Mouse (Mus musculus) cerebellum, adult 2 months (tissue): ENCODE measurements at regions not wholly inside any gene's neighbourhood (a gene's known extent, or its start where the extent isn't known, plus 50 kb on each side); places are given as distances from the start of the nearest gene placed in this dataset.

ENCODE experiments used
- CTCF ChIP-seq: fragments of 200-500 bp; IDR thresholded peaks from 2 replicates; pipeline ENCODE4 v1.5.1; 2011; ENCODE audit warnings: low read depth, mild to moderate bottlenecking, control low read depth, low read length, moderate library complexity, borderline replicate concordance; ENCODE audit not compliant: insufficient read depth
- POLR2A ChIP-seq: fragments of 200-500 bp; IDR thresholded peaks from 2 replicates; pipeline ENCODE4 v1.6.1; 2011; ENCODE audit warnings: low read length, control low read depth, borderline replicate concordance; ENCODE audit not compliant: insufficient read depth

DNA sequence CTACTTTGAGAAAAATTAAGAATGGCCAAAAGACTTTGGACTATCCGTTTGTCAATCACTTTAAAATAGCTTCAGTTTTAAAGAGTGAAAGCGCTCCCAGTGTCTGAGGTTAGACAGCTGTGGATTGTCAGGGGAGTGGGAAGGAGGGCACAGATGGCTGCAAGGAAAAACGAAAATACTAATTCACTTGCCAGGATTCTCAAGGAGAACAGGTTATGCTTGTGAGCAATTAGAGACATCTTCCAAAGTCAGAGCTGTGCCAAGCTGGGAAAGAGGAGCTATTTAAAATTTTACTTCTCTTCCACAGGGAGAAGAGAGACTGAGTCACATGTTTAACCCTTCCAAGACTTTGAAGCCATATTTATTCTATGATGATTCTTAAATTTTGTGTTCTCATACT lies 979.5 kb upstream of the Gm7489 start:
- TF ChIP-seq POLR2A (no peak), CTCF (no peak)
